In the genomic region with DNA sequence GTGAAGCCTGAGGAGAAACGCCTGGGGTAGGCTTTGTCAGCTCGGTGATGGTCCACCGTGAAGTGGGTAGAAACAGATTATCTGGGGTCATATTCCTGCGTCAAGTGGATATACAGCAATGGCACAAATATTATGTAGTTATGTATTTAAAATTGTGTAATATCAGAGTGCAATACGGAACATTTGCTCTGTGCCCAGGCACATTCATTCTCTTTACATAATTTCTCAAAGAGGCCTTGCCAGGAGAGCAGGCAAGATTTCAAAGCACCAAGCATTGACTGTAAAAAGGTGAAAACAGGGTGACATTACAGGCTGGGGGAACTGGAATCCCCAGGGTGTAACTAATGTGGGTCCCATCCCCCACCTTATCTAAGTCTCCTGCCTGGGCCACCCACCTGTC, we compare ENCODE assay signal across 36 mouse cellular contexts. TPM values are rescaled to one million over a fixed set of nuclear protein-coding genes. Genes with fewer than 3 reads are reported as not detected.
DNase-seq lines count a peak whose midpoint lies in the region; TF ChIP-seq lines count a peak whose summit lies in the region.
"Had no signal": no experiment of that assay in that cellular context is flagged by ENCODE, and none has a peak within 500 bp of the region (broad histone marks: within the 10 kb centered on the region; RNA-seq: fewer than 3 reads in every experiment).

No protein-coding gene starts in this region.

- no peak for TF ChIP-seq POLR2A in kidney, adult 2 months (IDR thresholded peaks at IDR 0.05; ENCODE audit: low read depth, low read length)
- TF ChIP-seq POLR2A in lung, adult 2 months (IDR thresholded peaks at IDR 0.05; ENCODE audit: borderline replicate concordance, extremely low read depth, low read depth, low read length) = no peak

- DNase-seq in adrenal gland, postnatal 10 days = peak; percentile 39
- DNase-seq in adrenal gland, postnatal 36 days = no peak
- peak; percentile 7 for DNase-seq in kidney, adult 2 months
- no peak for DNase-seq in kidney, postnatal 4 days
- no peak for DNase-seq in lung, adult 2 months
- DNase-seq in lung, postnatal 10 days = no peak
- DNase-seq in lung, postnatal 25 days (ENCODE audit: low spot score) = peak; percentile 19
- no peak for DNase-seq in testis, postnatal 10 days (ENCODE audit: low spot score)
- DNase-seq: adrenal gland, adult 2 months; cerebellum, adult 18-20 months; cerebellum, postnatal 14 days; gastrocnemius, postnatal 14 days; right cerebral cortex, postnatal 4 days had no signal

- no peaks in the 10 kb centered on the region for H3K27me3 ChIP-seq in kidney, adult 2 months (replicated peaks; ENCODE audit: control insufficient read depth, insufficient read depth, low read length)
- H3K27me3 ChIP-seq: kidney, embryonic 15.5 days; limb, embryonic 13.5 days; megakaryocyte, embryonic 14.5 days; midbrain, embryonic 12.5 days; neural tube, embryonic 13.5 days had no signal

- peak overlapping the region; percentile 53 for H3K4me3 ChIP-seq in kidney, adult 2 months (ENCODE audit: insufficient read depth, low read depth, low read length)
- peak overlapping the region; percentile 72 for H3K4me3 ChIP-seq in lung, adult 2 months (replicated peaks; ENCODE audit: extremely low read depth, low read depth, low read length)
- H3K4me3 ChIP-seq: erythroblast, embryonic 14.5 days; kidney, embryonic 15.5 days; limb, embryonic 13.5 days; megakaryocyte, embryonic 14.5 days; midbrain, embryonic 12.5 days; myocyte; neural tube, embryonic 13.5 days had no signal

- 90% methylated on average over 5 of the region's 5 CpGs for WGBS in kidney, adult 2 months
- WGBS in lung, adult 2 months = 65% methylated on average over 5 of the region's 5 CpGs

- 0 out of 2 replicates have a peak, but pooled peaks cover 1% of the 10 kb centered on the region for H3K36me3 ChIP-seq in kidney, adult 2 months (ENCODE audit: control insufficient read depth, insufficient read depth, low read length)
- H3K36me3 ChIP-seq: kidney, embryonic 15.5 days; limb, embryonic 13.5 days; midbrain, embryonic 12.5 days; neural tube, embryonic 13.5 days had no signal

- peak overlapping the region; percentile 98; the same call in 1 of the 2 replicates for H3K27ac ChIP-seq in kidney, adult 2 months (ENCODE audit: insufficient read depth, low read depth, low read length)
- H3K27ac ChIP-seq: hindbrain, embryonic 14.5 days; kidney, embryonic 15.5 days; limb, embryonic 13.5 days; midbrain, embryonic 12.5 days; neural tube, embryonic 13.5 days had no signal

- TF ChIP-seq CTCF in kidney, adult 2 months (conservative IDR thresholded peaks at IDR 0.05; ENCODE audit: insufficient read depth, insufficient read length, low read depth, low read length) = no peak
- no peak for TF ChIP-seq CTCF in lung, adult 2 months (IDR thresholded peaks at IDR 0.05; ENCODE audit: insufficient read depth, low read length)

- peaks cover 13% of the 10 kb centered on the region; the same call in 1 of the 2 replicates for H3K4me1 ChIP-seq in kidney, adult 2 months (ENCODE audit: control insufficient read depth, insufficient read depth, low read length)
- H3K4me1 ChIP-seq in lung, adult 2 months (ENCODE audit: control insufficient read depth, insufficient read depth, low read length) = no peaks in the 10 kb centered on the region; the same call in 1 of the 2 replicates
- H3K4me1 ChIP-seq: kidney, embryonic 15.5 days; limb, embryonic 13.5 days; megakaryocyte, embryonic 14.5 days; midbrain, embryonic 12.5 days; neural tube, embryonic 13.5 days had no signal

RNA-seq across cellular contexts. Expression of a gene that starts 1.2 kb away (rescaled TPM):
- total RNA-seq in adrenal gland, postnatal 10 days (2021) = 100 to 1,000 TPM; 450 to 494 TPM
- total RNA-seq in adrenal gland, postnatal 36 days (2021) = 100 to 1,000 TPM; 219 to 245 TPM
- 590 and 687 TPM in 2 replicates for polyA plus RNA-seq in kidney, adult 2 months (2012; rRNA removed)
- 654 and 895 TPM in 2 replicates for polyA plus RNA-seq in lung, adult 2 months (2012; rRNA removed)
- total RNA-seq: CH12.LX; ES-E14; hematopoietic stem cell, adult 5-6 weeks; left cerebral cortex, postnatal 36 days had no signal
- polyA plus RNA-seq: activated CD4-positive, CD25-positive, alpha-beta regulatory T cell, adult 4 months; C2C12; erythroblast, embryonic 14.5 days; hindbrain, embryonic 14.5 days; myocyte had no signal

RNA-seq across cellular contexts. Expression of a gene that starts 33.0 kb away (rescaled TPM):
- 1 to 10 TPM; 2.0 to 4.0 TPM for total RNA-seq in adrenal gland, postnatal 10 days (2021)
- total RNA-seq in adrenal gland, postnatal 36 days (2021) = not detected
- 68.2 and 73.0 TPM in 2 replicates for polyA plus RNA-seq in kidney, adult 2 months (2012; rRNA removed)
- polyA plus RNA-seq in lung, adult 2 months (2012; rRNA removed) = 4.3 and 8.1 TPM in 2 replicates
- total RNA-seq: CH12.LX; ES-E14; granulocyte monocyte progenitor cell, adult 5-6 weeks; hematopoietic stem cell, adult 5-6 weeks; layer of hippocampus, adult 8-10 months; layer of hippocampus, postnatal 25 days; left cerebral cortex, adult 8-10 months; left cerebral cortex, postnatal 36 days; midbrain, postnatal 0 days had no signal
- polyA plus RNA-seq: activated CD4-positive, CD25-positive, alpha-beta regulatory T cell, adult 4 months; adrenal gland, adult 2 months; C2C12; cortical plate, adult 2 months; erythroblast, embryonic 14.5 days; forebrain, embryonic 11.5 days; forebrain, embryonic 16.5 days; heart, embryonic 11.5 days; hindbrain, embryonic 14.5 days; limb, embryonic 13.5 days; midbrain, embryonic 12.5 days; midbrain, postnatal 0 days; myocyte; neural tube, embryonic 13.5 days had no signal

Comparison
In these comparisons a context has a peak if more than half of its experiments do, and no peak if none do; other contexts are left out.
1. DNase-seq: peak in adrenal gland, postnatal 10 days (single experiment), kidney, adult 2 months (single experiment) and lung, postnatal 25 days (single experiment); none in adrenal gland, postnatal 36 days (0 of 2), kidney, postnatal 4 days (0 of 2), lung, adult 2 months (single experiment), lung, postnatal 10 days (single experiment) and testis, postnatal 10 days (single experiment).